Mouse (Mus musculus) right cerebral cortex, postnatal 14 days (tissue): ENCODE data around the gene Rgl1.

ENCODE experiments used
- DNase-seq: peaks from one replicate; pipeline ENCODE4 v3.0.0; 2022

Gene Rgl1

GRCm38 (mm10) chr1:152492258-152492657 is 273.9 kb downstream of the Rgl1 start:
- no peak for DNase-seq

- no peak for DNase-seq
These were observed 275.3 kb downstream of the Rgl1 start for GRCm38 (mm10) chr1:152490842-152491241.

- DNase-seq, result no peak
These were observed 290.0 kb downstream of the Rgl1 start for GRCm38 (mm10) chr1:152476126-152476525.

- peak; percentile 40 for DNase-seq
These were observed 297.7 kb downstream of the Rgl1 start for GRCm38 (mm10) chr1:152468443-152468842.
